Mouse (Mus musculus) heart, embryonic 11.5 days (tissue): ENCODE data around the gene Tmprss12. TPM values are rescaled to one million over a fixed set of nuclear protein-coding genes. Genes with fewer than 3 reads are reported as not detected.

ENCODE experiments used
- polyA plus RNA-seq: library from polyadenylated mRNA; unstranded; fragments of >200 nt; fragmentation: Nextera tagmentation; extraction: Ambion mirVana; gene quantifications from 2 replicates; pipeline ENCODE4 v1.2.1, GENCODE M21; 2014

Tmprss12 gene
- polyA plus RNA-seq, 1 experiment from 2014 or later = not detected

Other genes with a start within 250 kb of the Tmprss12 start
- 16.6 and 17.6 TPM in 2 replicates for gene Dip2b, start 242.2 kb upstream of the Tmprss12 start, polyA plus RNA-seq
- 33.7 and 38.6 TPM in 2 replicates for gene Atf1, start 53.0 kb upstream of the Tmprss12 start, polyA plus RNA-seq
- gene Mettl7a1, start 23.3 kb downstream of the Tmprss12 start, polyA plus RNA-seq = 2.5 and 2.7 TPM in 2 replicates
- not detected in 2 replicates for gene Mettl7a3, start 54.1 kb downstream of the Tmprss12 start, polyA plus RNA-seq
- gene Methig1, start 72.3 kb downstream of the Tmprss12 start, polyA plus RNA-seq = not detected in 2 replicates
- not detected in 2 replicates for gene Mettl7a2, start 72.4 kb downstream of the Tmprss12 start, polyA plus RNA-seq
- gene Higd1c, start 83.7 kb downstream of the Tmprss12 start, polyA plus RNA-seq = not detected in 2 replicates
- not detected in 2 replicates for gene Gm5475, start 141.3 kb downstream of the Tmprss12 start, polyA plus RNA-seq
- gene Slc11a2, start 144.2 kb downstream of the Tmprss12 start, polyA plus RNA-seq = 14.9 and 15.5 TPM in 2 replicates
- gene Letmd1, start 188.2 kb downstream of the Tmprss12 start, polyA plus RNA-seq = 19.0 and 19.3 TPM in 2 replicates
- gene Csrnp2, start 214.7 kb downstream of the Tmprss12 start, polyA plus RNA-seq = 9.4 and 10.2 TPM in 2 replicates